Mouse (Mus musculus) CD4-positive, CD25-positive, alpha-beta regulatory T cell, adult 4 months (primary cell): ENCODE results near the gene Itk. TPM values are rescaled to one million over a fixed set of nuclear protein-coding genes. Genes with fewer than 3 reads are reported as not detected.

Experiments used
- ATAC-seq: one replicate; pipeline ENCODE4 v1.8.0; 2017
- polyA plus RNA-seq, 2 experiments: library from polyadenylated mRNA; unstranded; fragments of 100-300 nt; shearing (Covaris generic); gene quantifications; one replicate each; pipeline ENCODE4 v1.2.1; 2017

Itk gene
- polyA plus RNA-seq, 2 experiments from 2014 or later, result 152 to 211 TPM

- no peak for ATAC-seq
Measured at GRCm38 (mm10) chr11:46349681-46350410, 39.5 kb downstream of the Itk start.

GRCm38 (mm10) chr11:46348416-46348815, 40.9 kb downstream of the Itk start:
- ATAC-seq, result peak; percentile 36

GRCm38 (mm10) chr11:46347756-46348155, 41.6 kb downstream of the Itk start:
- ATAC-seq, result peak; percentile 5

GRCm38 (mm10) chr11:46343886-46344546, 45.3 kb downstream of the Itk start:
- ATAC-seq, result peak; percentile 80

GRCm38 (mm10) chr11:46341960-46342359, 47.4 kb downstream of the Itk start:
- ATAC-seq, result no peak

- no peak for ATAC-seq
Measured at GRCm38 (mm10) chr11:46336020-46336419, 53.3 kb downstream of the Itk start.

- ATAC-seq, result no peak
Measured at GRCm38 (mm10) chr11:46332217-46332616, 57.1 kb downstream of the Itk start.

GRCm38 (mm10) chr11:46326271-46327015, 62.9 kb downstream of the Itk start:
- peak; percentile 95 for ATAC-seq

GRCm38 (mm10) chr11:46321559-46321958, 67.8 kb downstream of the Itk start:
- no peak for ATAC-seq

GRCm38 (mm10) chr11:46314534-46314933, 74.8 kb downstream of the Itk start:
- no peak for ATAC-seq

- no peak for ATAC-seq
Measured at GRCm38 (mm10) chr11:46313851-46314250, 75.5 kb downstream of the Itk start.

- ATAC-seq, result no peak
Measured at GRCm38 (mm10) chr11:46312523-46313035, 76.7 kb downstream of the Itk start, which contains the start of gene Cyfip2. Gene Cyfip2 (minus strand): TSS chr11:46312859.

- ATAC-seq, result peak; percentile 51
Measured at GRCm38 (mm10) chr11:46311703-46312522, 77.4 kb downstream of the Itk start.

GRCm38 (mm10) chr11:46311181-46311702, 78.1 kb downstream of the Itk start:
- peak; percentile 13 for ATAC-seq

GRCm38 (mm10) chr11:46310647-46311063, 78.7 kb downstream of the Itk start:
- no peak for ATAC-seq

- ATAC-seq, result no peak
Measured at GRCm38 (mm10) chr11:46309808-46310555, 79.3 kb downstream of the Itk start.

- no peak for ATAC-seq
Measured at GRCm38 (mm10) chr11:46309111-46309741, 80.1 kb downstream of the Itk start.

- peak; percentile 45 for ATAC-seq
Measured at GRCm38 (mm10) chr11:46308271-46308974, 80.9 kb downstream of the Itk start.

GRCm38 (mm10) chr11:46307768-46308167, 81.5 kb downstream of the Itk start:
- peak; percentile 59 for ATAC-seq

GRCm38 (mm10) chr11:46306776-46307175, 82.5 kb downstream of the Itk start:
- ATAC-seq, result no peak
